Mouse (Mus musculus) thymus, adult 2 months (tissue): ENCODE results near the gene Gm28305. TPM values are rescaled to one million over a fixed set of nuclear protein-coding genes. Genes with fewer than 3 reads are reported as not detected.

Experiments used
- DNase-seq: peaks from one replicate; pipeline ENCODE4 v3.0.0; 2021
- H3K27ac ChIP-seq: fragments of 200-500 bp; 2 replicates; pipeline ENCODE4 v1.5.1; 2012; ENCODE audit warnings: low read length, control low read depth; ENCODE audit not compliant: control insufficient read depth, insufficient read depth
- H3K27me3 ChIP-seq: fragments of 200-500 bp; 2 replicates; pipeline ENCODE4 v1.6.1; 2012; ENCODE audit warnings: mild to moderate bottlenecking, low read length, moderate library complexity, mixed read lengths; ENCODE audit not compliant: control insufficient read depth, insufficient read depth
- H3K36me3 ChIP-seq: fragments of 200-500 bp; 2 replicates; pipeline ENCODE4 v1.6.1; 2012; ENCODE audit warnings: mild to moderate bottlenecking, low read length, moderate library complexity; ENCODE audit not compliant: control insufficient read depth, insufficient read depth
- H3K4me1 ChIP-seq: fragments of 200-500 bp; replicated peaks from 2 replicates; pipeline ENCODE4 v1.6.1; 2012; ENCODE audit warnings: low read length; ENCODE audit not compliant: control insufficient read depth, insufficient read depth
- H3K4me3 ChIP-seq: fragments of 200-500 bp; 2 replicates; pipeline ENCODE4 v1.5.1; 2012; ENCODE audit warnings: mild to moderate bottlenecking, low read length, control low read depth, moderate library complexity; ENCODE audit not compliant: control insufficient read depth, insufficient read depth
- CTCF ChIP-seq: fragments of 200-500 bp; IDR thresholded peaks from 2 replicates; pipeline ENCODE4 v1.5.1; 2012; ENCODE audit warnings: mild to moderate bottlenecking, control low read depth, low read length, moderate library complexity, borderline replicate concordance; ENCODE audit not compliant: control insufficient read depth, poor library complexity, insufficient read depth; ENCODE audit errors: extremely low read depth
- POLR2A ChIP-seq: fragments of 200-500 bp; IDR thresholded peaks from 2 replicates; pipeline ENCODE4 v1.6.1; 2012; ENCODE audit warnings: mild to moderate bottlenecking, low read length, control low read depth, moderate library complexity; ENCODE audit not compliant: control insufficient read depth, poor library complexity, insufficient read depth; ENCODE audit errors: extremely low read depth
- WGBS: fragments of 180-500 bp; shearing (Covaris S2); methylation state at CpG from one replicate; pipeline ENCODE4 v1.1.7; 2018; 5-methylcytosine and 5-hydroxymethylcytosine counted together
- polyA plus RNA-seq: library from polyadenylated mRNA; depleted of rRNA; stranded (reverse); fragments of >200 nt; gene quantifications from 2 replicates; pipeline ENCODE4 v1.2.3, GENCODE M21; 2012

The Gm28305 gene
- polyA plus RNA-seq, 1 experiment: not detected

GRCm38 (mm10) chr9:104021026-104021425 lies 19.4 kb upstream of the Gm28305 start:
- no peaks in the 10 kb centered on the region for H3K27me3 ChIP-seq
- H3K36me3 ChIP-seq: no peaks in the 10 kb centered on the region
- 96% methylated on average over 10 of the region's 10 CpGs for WGBS
- H3K27ac ChIP-seq: no peak overlapping the region
- no peak for TF ChIP-seq POLR2A
- TF ChIP-seq CTCF: no peak
- H3K4me1 ChIP-seq: no peaks in the 10 kb centered on the region
- H3K4me3 ChIP-seq: no peak overlapping the region
- no peak for DNase-seq

DNA sequence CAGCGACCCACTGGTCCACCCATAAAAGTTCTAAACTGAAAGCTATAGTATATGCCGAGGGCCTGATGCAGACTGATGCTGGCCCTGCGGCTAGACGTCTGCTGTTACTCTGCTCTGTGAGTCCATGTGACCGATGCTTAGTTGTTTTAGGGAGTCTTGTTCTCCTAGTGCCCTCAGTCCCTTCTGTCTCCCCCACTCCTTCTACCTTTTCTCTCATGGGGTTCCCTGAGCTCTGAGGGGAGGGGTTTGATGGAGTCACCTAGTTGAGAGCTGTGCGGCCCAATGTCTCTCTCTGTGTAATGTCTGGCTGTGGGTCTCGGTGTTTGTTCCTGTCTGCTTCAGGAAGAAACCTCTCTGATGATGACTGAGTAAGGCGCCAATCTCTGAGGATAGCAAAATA lies 13.3 kb upstream of the Gm28305 start:
- H3K36me3 ChIP-seq: no peaks in the 10 kb centered on the region
- no peak overlapping the region for H3K4me3 ChIP-seq
- H3K27ac ChIP-seq: no peak overlapping the region
- DNase-seq: no peak
- 98% methylated on average over 8 of the region's 8 CpGs for WGBS
- H3K4me1 ChIP-seq: no peaks in the 10 kb centered on the region
- no peak for TF ChIP-seq POLR2A
- TF ChIP-seq CTCF: no peak
- H3K27me3 ChIP-seq: no peaks in the 10 kb centered on the region

- no peak for TF ChIP-seq POLR2A
- no peak for TF ChIP-seq CTCF
- Histone ChIP-seq H3K36me3 (no peaks in the 10 kb centered on the region), H3K27ac (no peak overlapping the region), H3K4me3 (no peak overlapping the region), H3K27me3 (no peaks in the 10 kb centered on the region), H3K4me1 (no peaks in the 10 kb centered on the region)
- no peak for DNase-seq
- WGBS: 94% methylated on average over 11 of the region's 11 CpGs
These were observed 10.6 kb upstream of the Gm28305 start for GRCm38 (mm10) chr9:104029861-104030260.

GRCm38 (mm10) chr9:104034231-104034630 lies 6.2 kb upstream of the Gm28305 start:
- Histone ChIP-seq H3K4me1 (no peaks in the 10 kb centered on the region), H3K4me3 (no peak overlapping the region), H3K36me3 (no peaks in the 10 kb centered on the region), H3K27me3 (no peaks in the 10 kb centered on the region), H3K27ac (no peak overlapping the region)
- WGBS: 89% methylated on average over 8 of the region's 8 CpGs
- DNase-seq: no peak
- TF ChIP-seq POLR2A: no peak
- TF ChIP-seq CTCF: no peak

DNA sequence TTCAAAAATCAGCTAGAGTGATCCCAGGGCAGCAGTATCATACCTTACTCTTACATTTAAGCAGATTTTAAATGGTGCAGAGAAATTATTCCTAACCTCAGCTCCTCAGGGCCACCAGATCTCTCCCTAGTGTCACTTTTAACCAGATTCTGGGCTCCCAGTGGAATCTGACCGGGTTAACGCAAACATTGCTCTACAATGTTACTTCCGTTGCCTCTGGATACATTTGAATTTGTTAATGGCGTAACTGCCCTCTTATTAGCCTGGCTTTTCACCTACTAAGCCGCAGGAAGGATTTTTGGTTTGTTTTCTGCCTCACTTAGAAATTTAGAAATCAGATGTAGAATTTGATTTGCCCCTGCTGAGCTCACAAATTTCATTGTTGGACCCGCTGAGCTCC lies 5.7 kb upstream of the Gm28305 start:
- Histone ChIP-seq H3K36me3 (no peaks in the 10 kb centered on the region), H3K27ac (no peak overlapping the region), H3K4me3 (no peak overlapping the region), H3K4me1 (no peaks in the 10 kb centered on the region), H3K27me3 (no peaks in the 10 kb centered on the region)
- DNase-seq: no peak
- TF ChIP-seq CTCF: no peak
- no peak for TF ChIP-seq POLR2A
- WGBS: 90% methylated on average over 6 of the region's 6 CpGs

DNA sequence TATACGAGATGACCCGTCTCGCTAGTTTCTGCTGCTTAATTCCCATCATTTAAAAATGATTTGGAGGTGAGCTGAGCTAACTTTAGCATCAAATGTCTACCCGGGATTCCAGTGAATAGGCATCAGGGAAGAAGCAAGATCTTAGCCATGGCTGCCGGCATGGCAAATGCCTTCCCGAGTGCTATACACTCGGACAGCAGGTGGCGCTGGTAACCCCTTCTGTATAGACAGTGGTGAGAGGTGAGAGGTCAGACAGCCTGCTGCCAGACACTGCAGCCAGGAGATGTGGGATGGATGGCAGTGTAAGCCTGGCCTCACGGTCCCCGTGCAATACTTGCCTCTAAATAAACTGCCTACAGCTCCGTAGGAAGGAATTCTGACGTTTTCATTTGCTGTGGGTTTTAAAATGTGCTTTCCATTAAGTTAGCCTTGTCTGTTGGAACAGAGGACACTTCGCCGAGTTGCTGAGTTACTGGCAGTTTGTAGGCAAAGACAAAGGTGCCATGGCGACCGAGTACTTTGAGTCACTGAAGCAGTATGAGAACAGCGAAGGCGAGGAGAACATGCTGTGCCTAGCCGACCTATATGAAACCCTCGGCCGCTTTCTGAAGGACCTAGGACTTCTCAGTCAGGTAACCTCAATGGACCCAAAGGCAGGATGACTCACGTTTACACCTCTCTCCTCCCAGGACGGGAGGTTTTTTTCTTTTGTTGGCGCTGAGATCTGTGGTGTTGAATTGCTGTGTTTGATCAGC lies 5.0 kb upstream of the Gm28305 start:
- Histone ChIP-seq H3K4me3 (no peak overlapping the region), H3K4me1 (no peaks in the 10 kb centered on the region), H3K36me3 (no peaks in the 10 kb centered on the region), H3K27me3 (no peaks in the 10 kb centered on the region), H3K27ac (no peak overlapping the region)
- WGBS: 61% methylated on average over 24 of the region's 24 CpGs
- peak; percentile 75 for DNase-seq
- TF ChIP-seq CTCF (peak; percentile 77; the same call in 1 of the 2 replicates), POLR2A (no peak)
